Mouse (Mus musculus) gonadal fat pad, adult 2 months (tissue): Measurements from ENCODE around the gene Tnnc2. TPM values are rescaled to one million over a fixed set of nuclear protein-coding genes. Genes with fewer than 3 reads are reported as not detected.

Experiments used
- DNase-seq: peaks from one replicate; pipeline ENCODE4 v3.0.0-alpha.2; 2012; ENCODE audit warnings: low read depth
- polyA plus RNA-seq: library from polyadenylated mRNA; depleted of rRNA; stranded (reverse); fragments of >200 nt; gene quantifications from 2 replicates; pipeline ENCODE4 v1.2.3, GENCODE M21; 2012

Tnnc2 gene
- polyA plus RNA-seq, 1 experiment: 20.6 TPM

DNA sequence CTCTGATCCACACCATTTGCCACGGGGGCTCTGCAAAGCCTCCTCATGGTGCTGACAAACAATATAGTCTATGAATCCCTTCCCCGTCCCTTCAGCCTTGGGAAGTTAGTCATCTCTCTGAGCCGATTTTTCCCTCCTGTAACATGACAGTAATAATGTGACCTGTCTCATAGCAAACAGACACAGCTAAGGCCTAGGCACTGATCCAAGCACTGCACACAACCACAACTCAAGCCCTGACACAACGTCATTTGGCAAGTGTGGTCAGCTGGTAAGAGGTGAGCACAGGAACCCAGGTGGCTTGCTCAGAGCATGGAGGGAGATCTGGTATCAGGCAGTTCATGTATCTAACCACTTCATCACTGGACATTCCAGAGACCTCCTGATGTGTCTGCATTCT is 16.1 kb upstream of the Tnnc2 start:
- no peak for DNase-seq

DNA sequence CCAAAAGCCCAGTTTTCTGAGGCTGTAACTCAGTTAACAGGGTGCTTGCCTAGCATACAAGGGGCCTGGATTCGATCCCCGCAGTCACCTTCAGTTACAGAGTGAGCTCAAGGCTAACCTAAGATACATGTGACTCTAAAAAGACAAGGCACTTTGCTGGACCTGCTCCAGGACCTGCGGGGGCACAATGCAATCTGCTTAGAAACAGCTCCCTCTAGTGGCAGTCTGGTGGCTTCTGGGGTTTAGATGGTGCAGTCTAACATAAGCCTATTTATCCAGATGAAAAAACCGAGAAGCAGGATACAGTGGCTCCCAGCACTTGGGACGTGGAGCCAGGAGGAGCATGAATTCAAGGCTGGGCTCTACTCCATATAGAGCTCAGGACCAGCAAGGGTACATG is 14.5 kb upstream of the Tnnc2 start:
- no peak for DNase-seq

DNA sequence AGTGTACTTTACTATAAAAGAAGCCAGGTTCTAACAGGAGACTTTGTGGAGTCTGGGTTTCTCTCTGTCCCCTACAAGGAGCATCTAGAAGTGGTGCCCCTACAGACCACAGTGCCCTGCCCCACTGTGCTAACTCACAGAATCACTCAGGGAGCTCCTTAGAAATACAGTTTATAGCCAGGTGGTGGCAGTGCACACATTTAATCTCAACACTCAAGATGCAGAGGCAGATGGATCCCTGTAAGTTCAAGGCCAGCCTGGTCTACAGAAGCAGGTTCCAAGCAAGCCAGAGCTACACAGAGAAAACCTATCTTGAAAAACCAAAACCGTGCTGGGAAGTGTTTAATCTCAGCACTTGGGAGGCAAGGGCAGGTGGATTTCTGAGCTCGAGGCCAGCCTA is 14.0 kb upstream of the Tnnc2 start:
- DNase-seq: no peak

DNA sequence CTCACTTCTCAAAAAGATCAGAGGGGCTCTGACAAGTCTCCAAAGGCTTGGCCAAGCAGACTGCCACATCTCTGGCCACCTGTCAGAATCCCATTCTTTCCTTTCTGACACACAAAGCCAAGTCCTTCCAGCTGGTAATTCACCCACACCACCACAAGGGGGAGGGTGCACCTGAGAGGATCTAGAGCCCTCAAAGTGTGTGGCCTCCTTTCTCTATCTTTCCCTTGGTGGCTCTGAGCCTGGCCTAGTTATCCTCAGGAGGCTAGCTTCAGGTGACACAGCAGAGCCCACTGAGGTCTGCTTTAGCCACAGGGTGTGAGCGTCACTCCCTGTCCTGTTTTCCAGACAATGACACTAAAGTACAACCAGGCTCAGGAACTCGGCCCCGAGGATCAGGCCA is 13.5 kb upstream of the Tnnc2 start:
- no peak for DNase-seq

DNA sequence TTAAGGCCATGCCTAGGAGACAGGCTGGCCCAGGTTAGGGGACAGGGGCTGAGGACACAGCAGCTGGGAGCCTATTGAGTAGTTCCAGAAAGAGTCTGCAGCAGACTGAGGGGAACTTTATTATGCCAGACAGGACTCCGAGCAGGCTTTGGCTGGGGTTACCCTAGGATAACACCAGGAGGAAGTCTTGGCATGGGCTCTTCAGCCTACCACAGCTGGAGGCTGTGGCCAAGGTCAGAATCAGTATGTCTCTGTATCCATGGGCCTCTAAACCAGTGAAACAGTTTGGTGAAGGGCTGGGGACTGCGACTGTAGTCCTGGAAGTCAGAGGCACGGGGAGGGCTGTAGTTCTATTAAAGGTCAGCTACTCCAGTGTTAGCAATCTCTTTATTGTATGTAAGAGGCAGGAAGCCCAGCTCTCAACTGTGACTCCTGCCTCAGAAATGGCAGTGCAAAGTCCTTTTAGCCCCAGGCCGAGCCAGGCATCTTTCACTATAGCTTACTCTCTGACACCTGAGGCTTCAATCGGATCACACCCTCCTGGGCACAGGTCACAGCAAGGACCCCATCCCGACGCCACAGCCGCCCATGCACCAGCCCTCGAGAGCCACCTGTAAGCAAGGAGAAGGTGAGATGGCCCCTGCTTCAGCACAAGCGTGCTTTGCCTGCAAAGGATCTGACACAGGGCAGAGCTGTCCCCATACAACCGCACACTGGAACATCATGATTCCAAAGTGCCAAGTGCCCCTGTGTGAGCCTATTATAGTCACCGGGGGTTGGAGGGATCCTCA is 12.8 kb upstream of the Tnnc2 start:
- no peak for DNase-seq

DNA sequence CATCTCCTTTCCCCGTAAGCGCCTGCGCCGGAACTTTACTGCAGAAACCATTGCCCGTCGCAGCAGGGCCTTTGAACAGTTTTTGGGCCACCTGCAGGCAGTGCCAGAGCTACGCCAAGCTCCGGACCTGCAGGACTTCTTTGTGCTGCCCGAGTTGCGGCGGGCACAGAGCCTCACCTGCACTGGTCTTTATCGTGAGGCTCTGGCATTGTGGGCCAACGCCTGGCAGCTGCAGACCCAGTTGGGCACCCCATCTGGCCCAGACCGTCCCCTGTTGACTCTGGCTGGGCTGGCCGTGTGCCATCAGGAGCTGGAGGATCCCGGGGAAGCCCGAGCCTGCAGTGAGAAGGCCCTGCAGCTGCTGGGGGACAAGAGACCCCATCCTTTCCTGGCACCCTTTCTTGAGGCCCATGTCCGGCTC is 12.1 kb upstream of the Tnnc2 start:
- no peak for DNase-seq

DNA sequence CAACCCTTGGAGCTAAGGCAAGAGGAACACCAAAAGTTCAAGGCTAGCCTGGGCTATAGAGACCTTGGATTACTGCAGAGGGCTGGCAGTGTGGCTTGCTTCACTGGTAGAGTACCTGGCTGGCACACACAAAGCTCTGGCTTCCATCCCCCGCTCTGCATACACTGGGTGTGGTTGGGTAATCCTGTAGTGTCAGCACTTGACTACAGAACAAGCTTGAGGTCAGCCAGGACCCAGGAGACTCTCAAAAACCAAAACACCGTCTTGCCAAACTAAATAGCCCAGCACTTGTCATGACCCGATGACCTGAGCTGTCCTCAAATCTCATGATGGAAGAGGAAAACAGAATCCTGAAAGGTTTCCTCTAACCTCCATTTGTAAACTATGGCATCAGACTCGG is 10.7 kb upstream of the Tnnc2 start:
- no peak for DNase-seq

DNA sequence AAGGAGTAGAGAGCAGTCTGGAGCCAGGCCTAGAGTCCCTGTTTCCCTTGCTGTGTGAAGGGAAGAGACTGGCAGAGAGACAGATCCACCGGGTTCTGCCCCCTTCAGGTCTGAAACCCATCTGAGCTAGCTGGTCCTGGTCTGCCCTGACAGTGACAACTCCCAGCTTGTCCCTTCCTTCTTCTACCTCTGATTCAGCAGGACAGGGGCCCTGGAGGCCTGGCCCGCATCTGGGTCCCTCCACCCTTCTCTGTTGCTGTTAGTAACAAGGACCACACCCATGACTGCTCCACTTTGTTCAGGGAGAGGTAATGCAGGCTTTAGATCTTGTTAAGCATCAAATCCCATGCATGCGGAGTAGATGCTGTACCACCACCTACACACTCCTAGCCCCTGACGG is 8.6 kb upstream of the Tnnc2 start:
- DNase-seq: no peak

DNA sequence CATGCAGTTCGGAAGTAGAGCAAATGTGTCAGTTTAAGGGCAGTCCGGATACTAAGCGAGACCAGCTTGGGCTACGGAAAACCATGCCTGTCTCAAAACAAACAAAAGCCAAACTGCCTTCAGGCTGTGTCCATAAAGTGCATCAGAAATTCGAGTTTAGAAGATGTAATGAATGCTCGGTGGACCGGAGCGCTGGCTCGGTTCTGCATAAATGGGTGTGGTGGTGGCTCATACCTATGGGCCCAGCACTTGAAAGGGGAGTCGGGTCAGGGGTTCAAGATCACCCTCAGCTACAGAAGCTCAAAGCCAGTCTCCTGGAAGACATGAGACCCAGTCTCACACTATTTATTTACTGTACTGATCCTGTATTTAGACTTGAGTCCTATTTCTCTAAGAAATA is 8.0 kb upstream of the Tnnc2 start:
- DNase-seq: no peak

DNA sequence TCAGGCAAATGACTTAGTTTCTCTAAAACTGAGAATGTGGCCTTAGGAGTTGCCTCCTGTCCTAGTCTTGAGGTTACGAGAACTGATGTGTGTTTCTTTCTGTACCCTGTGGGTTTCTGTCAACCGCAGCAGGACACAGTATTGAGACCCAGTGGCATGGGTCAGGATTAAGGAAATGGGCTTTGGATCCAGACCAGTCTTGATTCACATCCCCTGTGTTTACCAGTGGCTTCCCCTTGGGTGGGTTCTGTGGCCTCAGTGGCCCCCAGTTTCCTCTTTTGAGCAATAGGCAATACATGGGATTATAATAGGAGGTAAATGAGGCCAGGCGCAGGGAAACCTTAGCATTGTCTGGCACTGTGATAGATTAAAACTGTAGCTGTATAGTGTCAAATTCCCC is 7.3 kb upstream of the Tnnc2 start:
- DNase-seq: no peak

DNA sequence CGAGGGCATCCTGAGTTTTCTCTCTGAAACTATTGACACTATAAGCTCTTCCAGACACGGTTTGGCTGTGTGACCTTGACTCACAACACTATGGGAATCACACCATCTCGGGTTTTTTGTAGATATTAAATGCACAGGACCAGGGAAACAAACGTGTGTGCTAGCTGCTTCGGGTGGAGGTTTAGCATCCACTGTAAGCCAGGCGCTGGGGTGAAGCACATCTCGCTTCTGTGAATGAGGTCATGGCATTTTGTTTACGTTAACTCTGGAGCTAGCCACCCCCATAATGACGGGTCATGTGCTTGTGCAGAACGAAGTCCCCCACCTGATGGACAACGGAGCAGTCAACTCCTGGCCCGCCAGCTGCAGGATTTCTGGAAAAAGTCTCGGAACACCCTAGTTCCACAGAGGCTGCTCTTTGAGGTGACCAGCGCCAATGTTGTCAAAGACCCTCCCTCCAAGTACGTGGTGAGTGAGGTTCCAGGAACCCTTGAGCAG is 6.7 kb upstream of the Tnnc2 start:
- no peak for DNase-seq

DNA sequence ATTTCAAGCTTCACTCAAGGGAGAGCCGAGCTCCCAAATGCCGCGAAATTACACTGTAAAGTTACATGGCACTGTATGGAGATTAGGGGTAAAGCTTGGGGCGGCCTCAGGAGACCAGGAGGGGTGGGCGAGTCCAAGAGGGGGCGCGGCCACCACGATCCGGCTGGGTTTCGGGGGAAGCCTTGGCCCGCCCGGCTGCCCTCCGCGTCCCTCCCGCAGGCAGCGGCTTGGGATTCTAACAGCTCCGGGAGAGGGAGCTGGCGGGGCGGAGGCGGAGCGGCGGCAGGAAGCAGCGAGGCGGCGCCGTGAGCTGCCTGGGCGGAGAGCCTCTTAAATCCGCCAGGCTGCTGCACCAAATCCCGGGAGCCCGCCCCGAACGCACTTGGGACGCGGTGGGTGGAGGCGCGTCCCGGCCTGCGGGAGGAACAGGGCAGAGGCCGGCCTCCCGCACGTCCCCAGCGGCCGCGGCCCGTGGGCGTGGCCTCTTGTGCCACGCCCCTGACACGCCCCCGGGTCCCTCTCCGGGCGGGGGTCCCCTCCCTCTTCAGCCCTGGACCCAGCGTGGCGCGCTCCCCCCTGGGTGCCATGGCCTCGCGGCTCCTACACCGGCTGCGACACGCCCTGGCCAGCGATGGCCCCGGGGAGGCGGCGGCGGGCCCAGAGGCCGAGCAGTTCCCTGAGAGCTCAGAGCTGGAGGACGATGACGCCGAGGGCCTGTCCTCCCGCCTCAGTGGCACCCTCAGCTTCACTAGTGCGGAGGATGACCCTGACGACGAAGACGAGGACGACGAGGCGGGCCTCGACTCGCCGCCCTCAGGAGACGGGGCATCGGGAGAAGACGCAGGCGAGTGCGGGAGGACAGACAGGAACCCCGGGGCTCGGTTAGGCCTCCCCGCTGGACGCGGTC is 6.0 kb upstream of the Tnnc2 start, which contains the start of gene Snx21:
TSS of gene Snx21 (plus strand) at position 343 of the 907 bp plus-strand sequence.
- no peak for DNase-seq

DNA sequence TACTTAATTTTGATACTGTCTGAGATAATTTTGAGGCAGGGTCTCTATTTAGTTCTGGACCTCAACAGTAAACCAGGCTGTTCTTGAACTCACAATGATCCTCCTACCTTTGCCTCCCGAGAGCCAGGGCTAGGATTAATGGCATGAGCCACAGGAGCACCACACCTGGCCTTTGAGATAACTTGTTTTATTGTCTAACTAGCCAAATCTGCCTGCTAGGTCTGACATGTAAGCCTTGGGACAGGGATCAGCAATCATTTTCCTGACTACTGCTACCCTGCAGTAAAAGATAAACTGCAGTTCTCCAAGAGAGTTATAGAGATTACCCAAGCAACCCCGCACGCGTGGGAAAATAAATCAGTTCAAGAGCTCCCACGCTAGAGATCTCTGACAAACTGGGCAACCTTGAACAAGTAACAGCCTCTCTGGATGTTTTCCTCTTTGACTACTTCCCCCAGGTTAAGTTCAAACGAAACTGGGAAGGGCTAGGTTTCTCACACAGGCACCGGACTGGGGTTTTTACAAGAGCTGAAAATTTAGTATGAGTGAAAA is 5.2 kb upstream of the Tnnc2 start:
- DNase-seq: no peak

DNA sequence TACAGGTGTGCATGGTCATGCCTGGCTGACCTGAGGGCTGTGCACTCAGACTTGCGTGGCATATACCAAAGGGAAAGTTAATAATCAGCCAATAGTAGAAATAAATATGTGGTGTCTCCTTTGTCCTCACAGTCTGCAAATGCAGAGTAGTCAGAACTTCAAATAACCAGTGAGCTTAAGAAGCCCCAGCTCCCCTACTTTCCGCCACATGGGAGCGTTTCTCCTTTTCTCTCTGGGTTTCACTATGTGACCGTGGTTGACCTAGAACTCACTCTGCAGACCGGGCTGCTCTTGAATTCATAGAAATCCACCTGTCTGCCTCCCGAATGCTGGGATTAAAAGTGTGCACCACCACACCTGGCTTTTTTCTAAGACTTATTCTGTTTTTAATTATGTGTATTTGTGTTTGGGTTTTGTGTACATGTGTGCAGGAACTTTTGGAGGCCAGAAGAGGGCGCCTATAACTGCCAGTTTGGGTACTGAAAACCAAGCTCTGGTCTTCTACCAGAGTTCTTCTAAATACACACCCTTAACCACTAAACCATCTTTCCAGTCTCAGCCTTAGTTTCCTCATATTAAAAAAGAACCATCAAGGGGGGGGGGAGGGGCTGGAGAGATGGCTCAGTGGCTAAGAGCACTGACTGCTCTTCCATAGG is 4.3 kb upstream of the Tnnc2 start:
- DNase-seq: no peak

DNA sequence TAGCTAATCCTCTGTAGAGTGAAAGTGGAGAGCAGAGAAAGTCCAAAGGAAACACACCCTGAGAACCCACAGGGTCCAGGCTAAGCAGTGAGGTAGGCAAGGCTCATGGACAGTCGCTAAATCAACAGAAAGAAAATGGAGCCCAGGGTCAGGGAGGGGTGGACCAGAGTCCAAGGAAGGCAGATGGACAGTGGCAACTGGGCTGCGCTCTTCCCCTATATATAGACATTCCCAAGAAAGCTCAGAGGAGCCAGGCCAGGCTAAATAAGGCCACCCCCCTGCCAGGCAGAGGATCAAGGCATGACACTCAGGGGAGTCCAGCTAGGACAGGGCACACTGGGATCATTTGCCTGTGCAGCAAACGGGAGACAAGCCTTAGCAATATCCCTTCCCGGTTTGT is 2.1 kb upstream of the Tnnc2 start:
- DNase-seq: no peak

DNA sequence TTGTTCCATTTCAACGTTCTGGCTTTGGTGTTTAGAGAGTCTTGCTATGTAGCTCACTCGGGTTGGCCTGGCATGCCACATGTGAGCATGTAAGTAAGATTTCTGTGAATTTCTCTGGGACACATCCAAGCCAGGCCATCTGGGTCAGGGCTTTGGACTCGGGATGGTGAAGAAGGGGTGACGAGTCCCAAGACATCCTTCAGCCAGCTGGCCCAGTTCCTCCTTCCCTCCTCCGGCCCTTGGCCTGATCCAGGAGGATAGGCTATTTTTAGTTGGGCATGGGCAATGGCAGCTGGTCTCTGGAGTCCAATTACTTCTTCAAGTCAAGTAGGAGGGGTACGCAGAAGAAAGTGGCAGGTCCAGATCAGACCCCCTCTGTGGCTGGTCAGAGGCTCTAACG is 958 bp downstream of the Tnnc2 start:
- DNase-seq: no peak

DNA sequence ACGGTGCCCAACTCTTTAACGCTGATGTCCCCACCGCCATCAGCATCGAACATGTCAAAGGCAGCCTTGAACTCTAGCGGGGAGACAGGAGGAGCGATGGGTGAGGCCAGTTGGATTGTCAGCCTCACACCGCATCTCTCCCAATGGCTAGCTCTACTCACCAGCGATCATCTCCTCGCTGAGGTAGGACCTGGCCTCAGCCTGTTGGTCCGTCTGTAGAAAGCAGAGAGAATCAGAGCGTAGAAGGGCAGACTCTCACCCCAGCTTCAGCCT is 1.8 kb downstream of the Tnnc2 start:
- DNase-seq: no peak

DNA sequence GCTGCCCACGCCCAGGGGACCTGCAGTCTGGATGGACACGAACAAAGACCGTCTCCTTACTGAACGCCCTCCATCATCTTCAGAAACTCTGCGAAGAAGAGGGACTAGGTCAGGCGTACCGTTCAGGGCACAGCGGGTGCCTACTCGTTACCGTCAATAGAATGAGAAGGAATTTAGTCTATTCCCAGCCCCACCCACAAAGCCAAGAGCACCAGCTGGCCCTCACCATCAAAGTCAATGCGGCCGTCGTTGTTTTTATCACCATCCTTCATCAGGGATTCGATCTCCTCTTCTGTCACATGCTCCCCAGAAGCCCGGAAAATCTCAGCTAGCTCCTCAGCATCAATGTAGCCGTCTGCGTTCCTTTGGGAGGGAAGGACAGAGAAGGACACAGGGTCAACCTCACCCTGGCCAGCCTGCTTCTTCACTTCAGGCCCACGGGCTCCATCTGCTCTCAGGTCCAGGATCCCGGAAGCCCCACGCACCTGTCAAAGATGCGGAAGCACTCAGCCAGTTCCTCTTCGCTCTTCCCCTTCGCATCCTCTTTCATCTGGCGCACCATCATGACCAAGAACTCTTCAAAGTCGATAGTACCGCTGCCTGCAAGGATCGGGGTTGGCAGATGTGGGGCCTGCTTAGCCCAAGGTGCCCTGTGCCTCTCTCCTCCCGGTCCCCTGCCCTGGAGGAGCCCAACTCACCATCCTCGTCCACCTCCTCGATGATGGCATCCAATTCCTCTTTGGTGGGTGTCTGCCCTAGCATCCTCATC is 2.3 kb downstream of the Tnnc2 start:
- no peak for DNase-seq

DNA sequence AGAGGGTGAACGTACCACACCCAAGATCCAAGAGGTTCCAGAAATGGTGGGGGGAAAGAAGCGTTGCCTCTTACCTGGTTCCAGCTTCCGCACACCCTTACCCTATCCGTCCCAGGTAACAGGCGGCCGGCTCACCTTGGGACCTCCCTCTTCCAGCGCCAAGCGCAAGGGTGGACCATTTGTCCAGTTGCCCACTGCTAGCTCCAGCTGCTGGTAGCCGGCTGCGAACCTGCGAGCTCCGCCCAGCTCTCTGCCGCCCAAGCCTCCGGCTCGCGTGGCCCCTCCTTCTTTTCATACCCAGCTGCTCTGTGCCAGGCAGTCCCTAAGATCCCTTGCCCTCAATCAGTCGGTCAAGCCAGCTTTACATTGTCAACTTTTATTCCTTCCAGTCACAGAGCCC is 3.0 kb downstream of the Tnnc2 start:
- DNase-seq: no peak

DNA sequence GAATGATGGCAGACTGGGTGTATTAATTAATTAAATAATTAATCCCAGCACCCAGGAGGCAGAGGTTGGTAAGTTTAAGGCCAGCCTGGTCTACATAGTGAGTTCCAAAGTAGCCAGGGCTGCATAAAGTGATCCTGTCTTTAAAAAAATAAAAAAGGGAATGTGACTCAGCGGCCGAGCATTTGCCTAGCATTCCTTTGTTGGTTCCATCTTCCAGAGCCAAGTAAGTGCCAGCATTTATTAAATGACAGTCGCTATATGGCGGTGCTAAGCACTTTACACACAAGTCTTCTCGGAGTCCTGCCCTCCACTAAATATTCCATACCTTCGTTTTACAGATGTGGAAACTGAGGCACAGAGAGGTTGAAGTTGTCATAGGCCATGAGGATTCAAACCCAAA is 3.6 kb downstream of the Tnnc2 start:
- no peak for DNase-seq

DNA sequence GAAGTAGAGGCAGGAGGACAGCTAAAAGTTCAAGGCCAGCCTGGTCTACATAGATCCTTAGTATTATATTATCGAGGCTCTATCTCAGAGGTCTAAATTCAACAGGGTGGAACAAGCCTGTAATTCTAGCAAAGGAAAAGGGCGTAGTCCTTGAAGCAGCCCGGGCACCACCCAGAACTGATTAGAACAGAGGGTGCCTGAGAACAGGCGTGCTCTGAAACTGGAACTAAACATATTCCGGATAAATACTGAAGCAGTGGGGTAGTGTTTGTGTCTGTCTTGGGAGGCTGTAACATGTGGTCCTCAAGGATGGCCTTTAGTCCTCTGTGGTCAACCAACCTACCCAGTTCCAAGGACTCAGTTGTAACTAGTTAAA is 5.8 kb downstream of the Tnnc2 start:
- DNase-seq: no peak
